Mouse (Mus musculus) G1E (cell line): ENCODE results near the gene Hspb2.
A peak's percentile ranks its signal among the peaks of the same experiment; 100 is the strongest.

Experiments
- CTCF ChIP-seq: IDR thresholded peaks from 2 replicates; pipeline ENCODE4 v1.5.1; 2012; ENCODE audit warnings: low read depth, low read length, inconsistent platforms, mixed read lengths
- GATA1 ChIP-seq: IDR thresholded peaks from 2 replicates; pipeline ENCODE4 v1.6.1; 2012; ENCODE audit warnings: borderline replicate concordance, low read length, inconsistent platforms, mixed read lengths
- GATA2 ChIP-seq: IDR thresholded peaks from 2 replicates; pipeline ENCODE4 v1.6.1; 2012; ENCODE audit warnings: low read depth, low read length, inconsistent platforms, borderline replicate concordance
- POLR2AphosphoS5 ChIP-seq: IDR thresholded peaks from 2 replicates; pipeline ENCODE4 v1.6.1; 2012; ENCODE audit warnings: low read depth, low read length, inconsistent platforms; ENCODE audit not compliant: insufficient replicate concordance

DNA sequence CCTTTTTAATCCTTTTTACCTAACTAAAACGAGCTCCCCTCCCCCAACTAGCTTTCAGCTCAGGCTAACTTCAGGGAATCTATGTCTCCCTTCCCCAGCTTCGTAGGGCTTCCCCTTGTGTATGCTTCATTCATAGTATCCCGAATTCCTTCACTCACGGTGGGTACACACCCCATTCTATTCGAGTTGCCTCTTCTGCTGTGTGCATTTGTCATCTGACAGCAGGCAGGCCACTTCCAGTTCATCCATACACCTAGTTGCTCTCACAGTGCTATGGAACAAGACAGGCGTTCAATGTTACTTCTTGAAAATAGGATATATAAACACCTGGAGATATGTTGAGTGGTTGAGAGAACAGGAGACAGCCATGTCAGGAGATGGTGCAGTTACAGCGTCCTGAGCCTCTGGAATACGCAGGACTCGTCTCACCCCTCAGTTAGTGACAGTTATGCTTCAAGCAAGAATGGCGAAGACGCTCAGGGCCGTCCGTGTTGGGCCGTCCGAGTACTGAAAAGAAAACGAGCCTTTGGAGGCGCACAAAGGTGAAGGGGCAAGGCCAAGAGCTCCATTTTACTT lies 15.5 kb upstream of the Hspb2 start:
- no peak for TF ChIP-seq CTCF
- no peak for TF ChIP-seq GATA2
- TF ChIP-seq GATA1: no peak
- 0 out of 2 replicates have a peak, but pooled peaks have one; percentile 26 for TF ChIP-seq POLR2AphosphoS5
